Mouse (Mus musculus) heart, postnatal 25 days (tissue): ENCODE measurements around the gene Adamts20. TPM values are rescaled to one million over a fixed set of nuclear protein-coding genes. Genes with fewer than 3 reads are reported as not detected.
"Not testable (repeated sequence)": the region's sequence is repeated elsewhere in the genome, so short reads cannot be mapped to it uniquely, and the experiment has no call there.

Experiments used
- DNase-seq: peaks from one replicate; pipeline ENCODE4 v3.0.0; 2022; ENCODE audit warnings: low spot score
- intact Hi-C: fragments of 180-260 bp; cut with DNase I; formaldehyde crosslinking; loops from one replicate; pipeline ENCODE4 v1.15.1; 2025
- total RNA-seq, 2 experiments: library from RNA; stranded (reverse); gene quantifications; 2 replicates each; pipeline ENCODE4 v1.2.3; 2021

The Adamts20 gene
- under 1 TPM; 0.28 to 0.34 TPM for total RNA-seq

- DNase-seq = no peak
- intact Hi-C loops = no loop called here
Observed at GRCm38 (mm10) chr15:94465318-94465717, at the start of gene Adamts20. Gene Adamts20, minus strand, starts transcription at chr15:94465418.

DNA sequence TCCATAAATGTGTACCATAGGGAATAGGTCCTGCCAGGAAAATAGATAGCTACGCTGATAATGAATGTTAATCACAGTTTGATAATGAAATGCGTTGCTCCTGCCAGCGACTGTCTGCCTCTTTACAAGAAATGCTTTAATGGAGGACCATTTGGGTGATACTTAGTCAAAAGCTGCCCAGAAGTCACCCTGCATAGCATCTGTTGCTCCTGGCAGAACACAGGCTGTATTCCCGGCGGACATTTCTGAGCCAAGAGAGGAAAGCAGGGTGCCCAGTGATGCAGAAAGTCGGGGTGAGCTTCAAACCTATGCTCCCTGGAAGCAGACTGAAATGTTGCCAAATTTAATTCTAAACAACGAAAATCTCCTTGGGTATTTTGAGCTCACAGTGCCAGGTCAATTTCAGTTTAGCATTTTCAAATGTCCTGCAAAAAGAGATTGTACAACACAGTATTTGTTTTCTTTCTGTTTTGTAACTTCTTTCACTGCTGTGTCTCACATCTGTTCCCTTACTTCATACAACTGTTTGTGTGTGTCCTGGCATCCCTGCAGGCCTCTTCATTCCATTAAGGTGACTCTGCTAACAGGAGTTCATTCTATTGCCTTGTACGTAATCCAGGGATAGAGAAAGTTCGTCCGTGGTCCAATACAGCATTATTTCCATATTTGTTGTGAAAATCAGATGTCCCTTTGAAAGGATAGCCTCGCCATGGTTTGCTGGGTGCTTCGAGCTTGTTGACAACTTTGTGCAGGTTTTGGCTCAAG lies 38.4 kb upstream of the Adamts20 start:
- intact Hi-C loops = no loop called here
- no peak for DNase-seq

GRCm38 (mm10) chr15:94499260-94499659 lies 34.0 kb upstream of the Adamts20 start:
- DNase-seq = no peak
- intact Hi-C loops = no loop called here

GRCm38 (mm10) chr15:94495936-94496335 lies 30.7 kb upstream of the Adamts20 start:
- no peak for DNase-seq
- intact Hi-C loops = no loop called here

DNA sequence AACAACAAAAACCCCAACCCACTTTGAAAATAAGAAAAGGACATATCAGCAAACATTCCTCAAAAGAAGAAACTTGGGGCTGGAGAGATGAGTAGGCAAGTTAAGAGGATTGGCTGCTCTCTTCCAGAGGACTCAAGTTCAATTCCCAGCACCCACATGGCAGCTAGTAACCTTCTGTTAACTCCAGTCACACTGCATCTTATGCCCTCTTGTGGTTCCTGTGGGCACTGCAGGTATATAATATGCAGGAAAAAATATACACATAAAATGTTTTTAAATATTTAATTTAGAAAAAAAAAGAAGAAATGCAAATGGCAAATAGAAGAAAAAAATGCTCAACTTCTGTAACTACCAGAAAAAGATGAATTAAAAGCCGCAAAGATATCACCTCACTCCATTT lies 29.2 kb upstream of the Adamts20 start:
- intact Hi-C loops = no loop called here
- DNase-seq = no peak

DNA sequence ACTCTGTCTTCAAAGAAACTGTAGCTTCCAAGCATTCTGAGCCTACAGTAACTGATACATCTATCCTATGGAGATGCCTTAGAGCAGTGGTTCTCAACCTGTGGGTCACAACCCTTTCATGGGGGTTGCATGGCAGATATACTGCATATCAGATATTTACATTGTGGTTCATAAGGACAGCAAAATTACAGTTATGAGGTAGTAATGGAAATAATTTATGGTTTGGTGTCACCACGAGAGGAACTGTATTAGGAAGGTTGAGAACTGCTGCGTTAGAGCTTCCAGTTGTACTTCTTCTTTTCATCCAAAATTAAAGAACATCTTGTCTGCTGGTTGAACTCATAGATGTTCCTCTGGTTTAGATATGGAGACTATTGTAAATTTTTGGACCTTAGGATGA lies 24.2 kb upstream of the Adamts20 start:
- intact Hi-C loops = no loop called here
- no peak for DNase-seq

DNA sequence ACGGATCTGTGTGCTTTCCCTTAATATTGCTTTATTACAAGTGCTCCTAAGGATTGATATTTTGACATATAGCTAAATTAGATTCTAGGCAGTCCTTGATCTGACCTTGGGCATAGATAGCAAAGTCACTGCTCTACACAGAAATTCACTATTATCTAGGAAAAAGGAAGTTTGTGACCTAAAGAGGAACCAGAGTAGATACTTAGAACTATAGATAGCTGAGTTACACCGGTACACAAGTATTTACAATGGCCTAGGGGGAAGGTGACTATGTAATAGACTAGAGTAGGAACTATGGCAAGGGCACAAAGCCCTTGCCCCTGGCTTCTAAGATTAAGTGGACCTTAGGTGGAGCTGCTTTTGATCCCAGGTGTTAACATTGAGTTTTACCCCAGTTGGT lies 22.8 kb upstream of the Adamts20 start:
- DNase-seq, intact Hi-C loops: not testable (repeated sequence)

DNA sequence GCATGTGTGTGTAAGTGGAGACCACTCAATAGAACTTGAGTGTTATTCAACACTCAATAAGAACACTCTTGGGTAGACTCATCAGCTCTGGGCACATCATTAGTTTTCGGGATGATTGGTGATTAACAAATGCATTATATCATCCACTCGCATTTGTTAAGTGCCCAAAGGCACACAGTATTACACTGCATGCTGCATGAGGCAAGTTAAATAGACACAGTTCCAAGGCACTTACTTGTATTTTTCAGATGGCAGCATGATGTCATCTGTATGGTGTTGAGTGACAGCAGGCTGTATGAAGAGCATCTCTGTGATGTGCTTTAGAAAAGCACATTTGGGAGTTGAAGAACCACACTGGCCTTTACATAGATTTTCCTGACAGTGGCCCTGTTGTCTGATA lies 17.3 kb upstream of the Adamts20 start:
- no peak for DNase-seq
- intact Hi-C loops = no loop called here

GRCm38 (mm10) chr15:94480792-94481191 lies 15.6 kb upstream of the Adamts20 start:
- DNase-seq = no peak
- intact Hi-C loops = no loop called here

DNA sequence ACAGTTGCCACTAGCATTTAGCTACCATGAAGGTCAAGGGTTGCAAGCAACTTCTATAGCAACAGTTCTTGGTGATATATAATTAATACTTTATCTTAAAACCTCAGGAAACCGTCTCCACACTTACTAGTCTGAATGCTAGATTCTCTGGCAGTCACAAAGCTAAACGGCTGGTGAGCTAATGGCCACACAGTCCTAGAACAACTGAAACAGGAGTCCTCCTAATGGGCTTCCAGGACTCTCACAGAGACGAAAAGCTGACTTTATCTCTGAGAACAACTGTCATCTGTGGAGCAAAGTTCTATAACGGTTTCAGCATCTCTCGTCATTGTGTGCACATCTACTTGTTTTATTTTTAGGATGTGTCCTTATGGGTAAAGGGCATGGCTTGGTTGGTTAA lies 15.0 kb upstream of the Adamts20 start:
- DNase-seq = no peak
- intact Hi-C loops = no loop called here

GRCm38 (mm10) chr15:94479513-94480136 lies 14.4 kb upstream of the Adamts20 start:
- no peak for DNase-seq
- intact Hi-C loops = no loop called here

DNA sequence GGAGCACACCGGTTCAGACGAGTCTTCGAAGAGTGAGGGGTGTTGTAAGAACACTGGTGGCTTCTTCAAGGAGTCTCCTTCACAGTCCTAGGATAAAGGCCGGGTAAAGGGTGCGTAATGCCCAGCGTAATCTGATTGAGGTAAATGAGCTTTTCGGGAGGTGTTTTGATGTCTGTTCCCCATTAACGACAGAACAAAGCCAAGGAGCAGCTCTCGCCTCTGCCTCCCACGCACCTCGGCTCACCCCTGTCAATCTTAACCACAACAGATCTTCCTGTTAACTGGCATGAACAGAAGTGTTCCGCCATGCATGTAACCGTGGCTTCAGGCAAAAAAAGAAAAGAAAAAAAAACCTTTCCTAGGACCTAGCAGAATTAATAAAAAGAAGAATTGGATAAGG lies 13.5 kb upstream of the Adamts20 start:
- DNase-seq = no peak
- intact Hi-C loops = no loop called here

DNA sequence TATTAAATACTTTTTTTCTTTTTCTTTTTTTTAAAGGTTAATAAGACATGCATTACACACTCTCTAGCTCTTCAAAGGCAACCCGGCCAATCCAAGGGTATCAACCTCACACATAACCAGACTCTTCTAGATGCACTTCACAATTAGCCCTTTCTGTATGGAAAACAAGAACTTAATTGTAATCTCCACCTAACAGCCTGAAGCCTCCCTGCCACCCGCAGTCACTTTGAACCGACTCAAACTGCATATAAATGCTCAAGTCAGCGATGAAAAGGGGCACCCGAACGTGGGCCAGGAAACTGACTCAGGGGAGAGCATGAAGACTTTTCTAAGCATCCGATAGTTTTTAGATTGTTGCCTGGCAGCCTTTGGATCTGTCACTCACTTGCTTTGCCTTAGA lies 12.1 kb upstream of the Adamts20 start:
- intact Hi-C loops = no loop called here
- DNase-seq = no peak

GRCm38 (mm10) chr15:94475975-94476374 lies 10.8 kb upstream of the Adamts20 start:
- DNase-seq = no peak
- intact Hi-C loops = no loop called here

- intact Hi-C loops = no loop called here
- no peak for DNase-seq
Observed at GRCm38 (mm10) chr15:94470361-94470760, 5.1 kb upstream of the Adamts20 start.

- DNase-seq = no peak
Observed at GRCm38 (mm10) chr15:94464881-94465280, 337 bp downstream of the Adamts20 start.

DNA sequence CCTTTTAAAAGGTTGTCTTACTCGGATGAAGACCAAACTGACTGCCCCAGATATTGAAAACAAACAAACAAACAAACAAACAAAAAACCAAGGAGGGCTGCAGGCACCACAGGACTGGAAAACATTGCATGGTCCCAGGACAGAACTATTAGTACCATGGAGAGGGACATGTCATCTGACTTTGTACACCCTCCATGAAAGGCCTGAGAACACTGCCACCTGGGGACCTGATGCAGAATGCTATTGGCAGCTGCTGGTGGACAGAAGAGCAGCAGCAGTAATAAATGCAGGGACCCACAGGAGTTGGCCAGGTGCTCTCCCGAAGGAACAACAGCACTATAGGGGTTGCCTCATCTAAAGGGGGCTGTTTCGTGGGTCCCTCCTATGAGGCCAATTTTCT lies 2.0 kb downstream of the Adamts20 start:
- DNase-seq = no peak
- intact Hi-C loops = loop anchor here (5.0 kb wide), 1 partner anchor 196 kb away; no protein-coding TSS in a partner anchor

More at GRCm38 (mm10) chr15:94464881-94465280, 337 bp downstream of the Adamts20 start:
- intact Hi-C loops = loop anchor here (5.0 kb wide), 1 partner anchor 198 kb away; no protein-coding TSS in a partner anchor

DNA sequence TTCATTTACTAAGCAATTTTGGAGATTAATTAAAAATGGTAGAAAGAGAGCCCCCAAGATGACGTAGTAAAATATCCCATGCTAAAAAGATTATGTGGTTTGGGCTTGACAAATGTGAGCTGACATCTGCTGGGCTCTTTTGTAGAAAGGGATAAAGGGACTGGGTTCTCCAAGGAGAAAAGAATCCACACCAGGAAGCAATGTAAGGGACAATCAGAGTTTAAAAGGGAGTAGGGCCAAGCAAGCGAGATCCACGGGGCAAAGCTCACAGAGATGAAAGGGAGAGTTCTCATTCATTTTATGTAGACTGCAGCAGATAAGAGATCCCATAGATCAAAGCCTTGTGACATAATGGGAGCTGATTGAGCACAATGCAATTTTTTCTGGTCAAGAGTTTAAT lies 3.0 kb downstream of the Adamts20 start:
- intact Hi-C loops = loop anchor here (5.0 kb wide), 1 partner anchor 195 kb away; no protein-coding TSS in a partner anchor
- DNase-seq = no peak

GRCm38 (mm10) chr15:94461166-94461565 lies 4.1 kb downstream of the Adamts20 start:
- no peak for DNase-seq
- intact Hi-C loops = loop anchor here (5.0 kb wide), 1 partner anchor 194 kb away; no protein-coding TSS in a partner anchor

- DNase-seq = no peak
- intact Hi-C loops = no loop called here
Observed at GRCm38 (mm10) chr15:94457636-94458390, 7.4 kb downstream of the Adamts20 start.

- no peak for DNase-seq
- intact Hi-C loops = no loop called here
Observed at GRCm38 (mm10) chr15:94452848-94453247, 12.4 kb downstream of the Adamts20 start.
